Mouse (Mus musculus) ovary, postnatal 14 days (tissue): ENCODE measurements around the gene Rplp2.
A peak's percentile ranks its signal among the peaks of the same experiment; 100 is the strongest.

Experiments used
- DNase-seq: peaks from one replicate; pipeline ENCODE4 v3.0.0; 2022; ENCODE audit warnings: low spot score

Rplp2 gene

GRCm38 (mm10) chr7:141451928-141452327, 4.8 kb downstream of the Rplp2 start:
- no peak for DNase-seq

GRCm38 (mm10) chr7:141453636-141454035, 6.5 kb downstream of the Rplp2 start:
- DNase-seq, result no peak

- peak; percentile 88 for DNase-seq
Measured at GRCm38 (mm10) chr7:141454967-141455551, 7.9 kb downstream of the Rplp2 start, which contains the start of gene Pnpla2. Pnpla2 (plus strand) TSS chr7:141455198.

GRCm38 (mm10) chr7:141455610-141456314, 8.6 kb downstream of the Rplp2 start:
- no peak for DNase-seq

GRCm38 (mm10) chr7:141456739-141457138, 9.6 kb downstream of the Rplp2 start:
- no peak for DNase-seq

- no peak for DNase-seq
Measured at GRCm38 (mm10) chr7:141457236-141457635, 10.1 kb downstream of the Rplp2 start.

- no peak for DNase-seq
Measured at GRCm38 (mm10) chr7:141457986-141458660, 11.0 kb downstream of the Rplp2 start.

- no peak for DNase-seq
Measured at GRCm38 (mm10) chr7:141458661-141459060, 11.5 kb downstream of the Rplp2 start.

GRCm38 (mm10) chr7:141459301-141459711, 12.1 kb downstream of the Rplp2 start:
- DNase-seq, result no peak

- no peak for DNase-seq
Measured at GRCm38 (mm10) chr7:141460001-141460390, 12.8 kb downstream of the Rplp2 start.

GRCm38 (mm10) chr7:141460391-141461113, 13.4 kb downstream of the Rplp2 start, which contains the start of gene Cracr2b:
Cracr2b (plus strand) TSS chr7:141461094.
- DNase-seq, result no peak

- DNase-seq, result no peak
Measured at GRCm38 (mm10) chr7:141461521-141462332, 14.6 kb downstream of the Rplp2 start.

GRCm38 (mm10) chr7:141462333-141462821, 15.2 kb downstream of the Rplp2 start:
- no peak for DNase-seq

GRCm38 (mm10) chr7:141463824-141464602, 16.8 kb downstream of the Rplp2 start:
- no peak for DNase-seq

- DNase-seq, result no peak
Measured at GRCm38 (mm10) chr7:141464603-141465201, 17.5 kb downstream of the Rplp2 start.

GRCm38 (mm10) chr7:141465388-141466044, 18.3 kb downstream of the Rplp2 start:
- no peak for DNase-seq

- DNase-seq, result no peak
Measured at GRCm38 (mm10) chr7:141466045-141466394, 18.9 kb downstream of the Rplp2 start.

GRCm38 (mm10) chr7:141466607-141467148, 19.5 kb downstream of the Rplp2 start:
- DNase-seq, result no peak
